Mouse (Mus musculus) lung, adult 2 months (tissue): ENCODE measurements around the gene Wdr66.

Experiments
- CTCF ChIP-seq: fragments of 200-500 bp; IDR thresholded peaks from 2 replicates; pipeline ENCODE4 v1.5.1; 2011; ENCODE audit warnings: mild to moderate bottlenecking, low read length, control low read depth; ENCODE audit not compliant: insufficient read depth
- POLR2A ChIP-seq: fragments of 200-500 bp; IDR thresholded peaks from 2 replicates; pipeline ENCODE4 v1.6.1; 2011; ENCODE audit warnings: low read depth, mild to moderate bottlenecking, control low read depth, low read length, borderline replicate concordance; ENCODE audit errors: extremely low read depth

GRCm38 (mm10) chr5:123327686-123328085, 75.8 kb downstream of the Wdr66 start:
- TF ChIP-seq CTCF (no peak), POLR2A (no peak)
